Mouse (Mus musculus) hindbrain, postnatal 0 days (tissue): ENCODE data around the gene Sdc4. TPM values are rescaled to one million over a fixed set of nuclear protein-coding genes. Genes with fewer than 3 reads are reported as not detected.

Experiments used
- ATAC-seq: fragments of 200-750 bp; cut with Nextera tagmentation; 2 replicates; pipeline ENCODE4 v1.8.0; 2017; ENCODE audit warnings: mild to moderate bottlenecking, moderate TSS enrichment, moderate library complexity
- DNase-seq: peaks from one replicate; pipeline ENCODE4 v3.0.0-alpha.2; 2015; ENCODE audit warnings: low spot score
- H3K27ac ChIP-seq: fragments of 300-500 bp; sonication (generic); 2 replicates; pipeline ENCODE4 v1.5.1; 2014; ENCODE audit warnings: mild to moderate bottlenecking
- H3K27me3 ChIP-seq: fragments of 300-500 bp; sonication (generic); 2 replicates; pipeline ENCODE4 v1.6.1; 2014; ENCODE audit warnings: low read length, mixed read lengths; ENCODE audit not compliant: insufficient read depth
- H3K36me3 ChIP-seq: fragments of 300-500 bp; sonication (generic); 2 replicates; pipeline ENCODE4 v1.6.1; 2014; ENCODE audit warnings: low read length, mixed read lengths; ENCODE audit not compliant: insufficient read depth
- H3K4me1 ChIP-seq: fragments of 300-500 bp; sonication (generic); 2 replicates; pipeline ENCODE4 v1.6.1; 2014; ENCODE audit warnings: antibody characterized with exemption, low read length, mixed read lengths; ENCODE audit not compliant: insufficient read depth
- H3K4me2 ChIP-seq: fragments of 300-500 bp; sonication (generic); 2 replicates; pipeline ENCODE4 v1.6.1; 2014; ENCODE audit warnings: low read depth, mild to moderate bottlenecking, low read length, moderate library complexity, mixed read lengths
- H3K4me3 ChIP-seq: fragments of 300-500 bp; sonication (generic); 2 replicates; pipeline ENCODE4 v1.5.1; 2014; ENCODE audit warnings: low read length
- H3K9ac ChIP-seq: fragments of 300-500 bp; sonication (generic); replicated peaks from 2 replicates; pipeline ENCODE4 v1.6.1; 2014; ENCODE audit warnings: mild to moderate bottlenecking, low read length, moderate library complexity, mixed read lengths
- H3K9me3 ChIP-seq: fragments of 300-500 bp; sonication (generic); 2 replicates; pipeline ENCODE4 v1.6.1; 2016; ENCODE audit warnings: low read length, mixed read lengths
- CTCF ChIP-seq: IDR thresholded peaks from 2 replicates; pipeline ENCODE4 v1.5.1; 2016; ENCODE audit warnings: antibody characterized with exemption, control low read depth, low read depth
- WGBS: fragments of 180-500 bp; shearing (Covaris S2); extraction: QIAGEN DNeasy Blood & Tissue Kit; methylation state at CpG from one replicate; pipeline ENCODE4 v1.1.7; 2014; 5-methylcytosine and 5-hydroxymethylcytosine counted together
- polyA plus RNA-seq: library from polyadenylated mRNA; unstranded; fragments of >200 nt; fragmentation: Nextera tagmentation; extraction: Ambion mirVana; gene quantifications from 2 replicates; pipeline ENCODE4 v1.2.1, GENCODE M21; 2015
- total RNA-seq: library from RNA; depleted of rRNA; stranded (reverse); fragments of >200 nt; gene quantifications from 2 replicates; pipeline ENCODE4 v1.2.3, GENCODE M21; 2014

Gene Sdc4
- total and polyA plus RNA-seq, 2 experiments from 2014 or later: 31.1 to 36.7 TPM

DNA sequence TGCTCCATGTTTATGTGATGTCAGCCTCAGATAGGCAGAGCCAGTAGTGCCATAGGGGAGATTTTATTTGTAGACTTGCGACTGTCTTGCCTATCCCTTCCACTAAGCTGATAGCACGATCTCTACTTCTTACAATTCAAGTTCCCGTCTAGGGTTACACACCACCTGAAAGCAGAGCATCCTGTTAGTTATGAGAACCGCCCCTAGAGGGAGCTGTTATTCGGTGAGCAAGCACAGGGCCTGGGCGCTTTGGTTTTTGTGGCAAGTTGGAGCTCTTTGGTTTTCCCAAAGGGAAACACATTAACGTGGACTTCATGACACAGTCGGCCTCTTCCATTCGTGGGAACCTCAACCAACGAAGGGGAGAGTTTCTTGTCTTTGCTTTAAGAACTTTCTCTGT, 26.6 kb upstream of the Sdc4 start:
- Histone ChIP-seq H3K4me2 (no peak overlapping the region), H3K9me3 (no peaks in the 10 kb centered on the region), H3K4me1 (no peaks in the 10 kb centered on the region), H3K4me3 (no peak overlapping the region), H3K27me3 (no peaks in the 10 kb centered on the region), H3K9ac (no peak overlapping the region), H3K36me3 (peaks cover 32% of the 10 kb centered on the region), H3K27ac (no peak overlapping the region)
- DNase-seq: peak; percentile 71
- 36% methylated on average over 10 of the region's 10 CpGs for whole genome bisulfite sequencing
- no peak for ATAC-seq
- TF ChIP-seq CTCF: peak; percentile 70

DNA sequence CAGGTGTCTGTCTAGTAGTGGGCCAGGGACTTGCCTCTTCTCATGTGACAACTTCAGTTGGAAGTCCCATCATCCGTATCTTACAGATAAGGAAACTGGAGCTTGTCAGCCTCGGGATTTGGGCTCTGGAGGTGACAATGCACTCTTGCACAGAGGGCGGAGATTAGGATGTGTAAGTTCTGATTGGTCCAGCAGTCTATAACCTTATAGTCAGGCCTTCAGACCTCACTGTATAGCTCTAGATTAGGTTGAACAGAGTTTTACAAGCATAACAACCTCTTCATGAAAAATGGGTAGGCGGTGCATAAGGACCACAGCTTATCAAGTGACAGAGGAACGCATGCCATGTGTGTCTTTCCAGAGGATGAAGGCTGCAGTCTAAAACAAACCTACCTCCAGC, 23.1 kb upstream of the Sdc4 start:
- WGBS: 88% methylated on average over 5 of the region's 5 CpGs
- H3K9me3 ChIP-seq: no peaks in the 10 kb centered on the region
- DNase-seq: no peak
- 0 out of 2 replicates have a peak, but pooled peaks cover 4% of the 10 kb centered on the region for H3K4me1 ChIP-seq
- no peak overlapping the region for H3K4me2 ChIP-seq
- H3K9ac ChIP-seq: no peak overlapping the region
- H3K27me3 ChIP-seq: no peaks in the 10 kb centered on the region
- TF ChIP-seq CTCF: no peak
- ATAC-seq: no peak
- H3K36me3 ChIP-seq: peaks cover 33% of the 10 kb centered on the region
- no peak overlapping the region for H3K27ac ChIP-seq
- H3K4me3 ChIP-seq: no peak overlapping the region

DNA sequence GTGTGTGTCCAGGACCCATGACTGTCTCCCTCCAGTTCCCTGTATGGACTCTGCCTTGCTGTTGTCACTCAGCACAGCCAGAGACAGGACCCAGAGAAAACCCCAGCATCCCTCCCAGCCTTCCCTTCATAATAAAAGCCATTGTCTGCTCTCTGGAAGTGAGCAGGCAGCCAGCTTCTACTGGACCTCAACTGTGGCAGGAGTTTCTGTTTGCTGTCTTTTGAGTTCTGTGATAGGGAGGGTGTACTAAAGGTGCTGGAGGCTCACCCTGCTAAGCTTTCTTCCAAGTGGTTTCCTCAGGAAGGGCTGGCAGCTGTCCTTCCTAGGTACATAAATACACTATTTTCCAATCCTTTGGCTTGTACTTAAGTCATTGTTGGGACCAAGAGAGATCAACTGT, 21.5 kb upstream of the Sdc4 start:
- ATAC-seq: no peak
- Histone ChIP-seq H3K4me3 (no peak overlapping the region), H3K4me1 (0 out of 2 replicates have a peak, but pooled peaks cover 5% of the 10 kb centered on the region), H3K27me3 (no peaks in the 10 kb centered on the region), H3K9me3 (no peaks in the 10 kb centered on the region), H3K27ac (no peak overlapping the region), H3K36me3 (peaks cover 33% of the 10 kb centered on the region), H3K9ac (no peak overlapping the region), H3K4me2 (no peak overlapping the region)
- DNase-seq: no peak
- no peak for TF ChIP-seq CTCF

DNA sequence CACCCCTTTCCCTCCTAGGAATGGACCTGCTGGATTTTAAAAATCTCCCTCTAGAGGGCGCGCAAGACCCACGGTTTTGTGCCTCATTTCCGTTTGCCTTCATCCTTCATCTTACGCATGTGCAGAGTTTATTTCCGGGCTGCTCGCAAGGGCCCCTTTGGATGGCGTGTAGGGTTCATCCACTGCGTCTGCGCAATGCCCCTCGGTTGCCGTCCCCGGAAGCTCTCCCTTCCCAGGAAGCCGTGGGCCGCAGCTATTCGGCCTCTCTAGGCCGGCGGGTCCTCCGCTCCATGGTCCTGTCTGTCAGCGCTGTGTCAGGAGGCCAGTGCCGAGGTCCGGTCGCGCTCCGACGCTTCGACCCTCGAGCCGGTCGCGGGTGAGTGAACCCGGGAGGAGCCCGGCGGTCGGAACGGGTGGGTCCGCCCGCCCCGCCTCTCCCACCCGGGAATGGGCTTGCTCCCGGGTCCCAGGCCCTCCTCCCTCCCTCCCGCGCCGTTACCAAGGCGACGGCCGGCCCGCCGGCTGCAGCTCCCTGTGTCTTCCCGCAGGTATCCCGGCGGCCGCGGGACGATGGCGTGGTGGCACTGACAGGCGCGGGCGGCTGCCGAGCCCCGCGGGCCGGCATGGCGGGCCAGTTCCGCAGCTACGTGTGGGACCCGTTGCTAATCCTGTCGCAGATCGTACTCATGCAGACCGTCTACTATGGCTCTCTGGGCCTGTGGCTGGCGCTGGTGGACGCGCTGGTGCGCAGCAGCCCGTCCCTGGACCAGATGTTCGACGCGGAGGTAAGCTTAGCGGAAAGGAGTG, 17.3 kb upstream of the Sdc4 start, which contains the start of gene Gm20458:
Gene Gm20458 (plus strand): TSS at position 223 of the 807 bp plus-strand sequence.
- DNase-seq: peak; percentile 99
- peak within 1 kb of the TSS; percentile 93 for H3K27ac ChIP-seq
- WGBS: under 1% methylated on average over 72 of the region's 79 CpGs

DNA sequence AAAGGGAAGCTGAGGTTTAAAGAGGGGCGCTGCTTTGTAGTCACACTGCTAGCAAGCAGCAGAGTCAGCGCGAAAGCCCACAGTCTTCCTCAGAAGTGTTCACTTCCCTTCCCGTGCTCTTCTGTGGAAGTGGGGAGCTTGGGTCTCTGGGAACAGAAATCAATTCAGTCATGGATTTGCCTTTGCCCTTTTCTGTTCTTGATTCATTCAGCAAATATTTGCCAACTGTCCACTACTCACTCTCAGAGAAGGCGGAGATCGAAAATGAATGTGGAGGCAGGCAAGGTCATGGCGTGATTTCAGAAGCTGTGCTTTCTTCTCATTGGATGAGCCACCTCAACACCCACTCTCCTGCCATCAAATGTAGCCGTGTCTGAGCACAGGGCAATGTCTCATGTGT, 14.8 kb upstream of the Sdc4 start:
- ATAC-seq (no peak), DNase-seq (no peak)
- Histone ChIP-seq H3K36me3 (0 out of 2 replicates have a peak, but pooled peaks cover 6% of the 10 kb centered on the region), H3K27me3 (no peaks in the 10 kb centered on the region), H3K4me3 (no peak overlapping the region), H3K27ac (no peak overlapping the region), H3K4me2 (no peak overlapping the region), H3K9ac (no peak overlapping the region), H3K9me3 (no peaks in the 10 kb centered on the region), H3K4me1 (peaks cover 5% of the 10 kb centered on the region; the same call in 1 of the 2 replicates)
- TF ChIP-seq CTCF: no peak
- 86% methylated on average over 8 of the region's 8 CpGs for WGBS

More for the DNA sequence above, 17.3 kb upstream of the Sdc4 start, which contains the start of gene Gm20458:
- Histone ChIP-seq H3K4me1 (peaks cover 5% of the 10 kb centered on the region; the same call in 1 of the 2 replicates), H3K9ac (peak within 1 kb of the TSS; percentile 84), H3K27me3 (no peaks in the 10 kb centered on the region), H3K9me3 (no peaks in the 10 kb centered on the region), H3K4me3 (peak within 1 kb of the TSS; percentile 75), H3K4me2 (peak within 1 kb of the TSS; percentile 83), H3K36me3 (peaks cover 24% of the 10 kb centered on the region)
- TF ChIP-seq CTCF: peak; percentile 87
- peak; percentile 99 for ATAC-seq

DNA sequence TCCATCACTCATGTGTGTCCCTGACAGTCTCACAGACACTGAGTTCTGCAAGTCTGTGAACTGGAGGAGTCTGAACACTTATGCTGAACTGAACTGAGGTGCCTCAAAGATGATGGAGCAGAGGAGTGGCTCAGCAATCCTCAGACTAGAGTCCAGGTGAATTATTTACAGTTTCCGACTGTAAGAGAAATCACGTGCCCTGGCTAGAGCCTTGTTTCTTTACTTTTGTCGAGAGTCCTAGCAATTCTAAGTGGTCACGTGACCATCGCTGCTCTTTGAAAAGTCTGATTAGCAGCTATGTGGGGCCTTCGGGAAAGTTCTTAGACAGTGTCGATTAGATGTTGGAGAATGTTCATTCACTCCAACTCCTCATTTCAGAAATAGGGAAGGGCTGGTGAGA, 14.3 kb upstream of the Sdc4 start:
- WGBS: 58% methylated on average over 7 of the region's 7 CpGs
- H3K9ac ChIP-seq: no peak overlapping the region

More for the DNA sequence above, 14.3 kb upstream of the Sdc4 start:
- DNase-seq: no peak
- no peak for TF ChIP-seq CTCF
- Histone ChIP-seq H3K4me3 (no peak overlapping the region), H3K36me3 (0 out of 2 replicates have a peak, but pooled peaks cover under 1% of the 10 kb centered on the region), H3K4me1 (peaks cover 5% of the 10 kb centered on the region; the same call in 1 of the 2 replicates), H3K27me3 (no peaks in the 10 kb centered on the region), H3K27ac (no peak overlapping the region), H3K9me3 (no peaks in the 10 kb centered on the region), H3K4me2 (no peak overlapping the region)
- ATAC-seq: no peak
